Mouse (Mus musculus): ENCODE results near the gene Ptges. TPM values are rescaled to one million over a fixed set of nuclear protein-coding genes. Genes with fewer than 3 reads are reported as not detected.
A peak's percentile ranks its signal among the peaks of the same experiment; 100 is the strongest.

The Ptges gene
- total RNA-seq, 2 experiments from 2014 or later: 2.3 to 2.7 TPM

- intact Hi-C loops (cut with DNase I): no loop called here
Observed at GRCm38 (mm10) chr2:30902726-30903722, 26.6 kb downstream of the Ptges start.

GRCm38 (mm10) chr2:30902256-30902655 lies 27.4 kb downstream of the Ptges start:
- no peak for DNase-seq (ENCODE audit: low spot score)
- intact Hi-C loops (cut with DNase I): no loop called here

More at GRCm38 (mm10) chr2:30902726-30903722, 26.6 kb downstream of the Ptges start:
- no peak for DNase-seq (ENCODE audit: low spot score)

GRCm38 (mm10) chr2:30901646-30902160 lies 28.0 kb downstream of the Ptges start:
- intact Hi-C loops (cut with DNase I): no loop called here
- DNase-seq (ENCODE audit: low spot score): no peak

- DNase-seq (ENCODE audit: low spot score): no peak
- intact Hi-C loops (cut with DNase I): no loop called here
Observed at GRCm38 (mm10) chr2:30899397-30900069, 30.1 kb downstream of the Ptges start.

GRCm38 (mm10) chr2:30897291-30897690 lies 32.4 kb downstream of the Ptges start:
- DNase-seq (ENCODE audit: low spot score): no peak

GRCm38 (mm10) chr2:30893946-30894345 lies 35.7 kb downstream of the Ptges start:
- DNase-seq (ENCODE audit: low spot score): no peak
- intact Hi-C loops (cut with DNase I): no loop called here

More at GRCm38 (mm10) chr2:30897291-30897690, 32.4 kb downstream of the Ptges start:
- intact Hi-C loops (cut with DNase I): no loop called here

- no peak for DNase-seq (ENCODE audit: low spot score)
- intact Hi-C loops (cut with DNase I): no loop called here
Observed at GRCm38 (mm10) chr2:30893399-30893798, 36.3 kb downstream of the Ptges start.

- DNase-seq (ENCODE audit: low spot score): peak; percentile 13
- intact Hi-C loops (cut with DNase I): loop anchor here (1.0 kb wide), 1 partner anchor 43 kb away; no protein-coding TSS in a partner anchor
Observed at GRCm38 (mm10) chr2:30891002-30891401, 38.7 kb downstream of the Ptges start.

GRCm38 (mm10) chr2:30885453-30886163 lies 44.1 kb downstream of the Ptges start:
- no peak for DNase-seq (ENCODE audit: low spot score)
- intact Hi-C loops (cut with DNase I): no loop called here

- DNase-seq (ENCODE audit: low spot score): no peak
- intact Hi-C loops (cut with DNase I): no loop called here
Observed at GRCm38 (mm10) chr2:30884852-30885373, 44.8 kb downstream of the Ptges start.

- no peak for DNase-seq (ENCODE audit: low spot score)
- intact Hi-C loops (cut with DNase I): no loop called here
Observed at GRCm38 (mm10) chr2:30881215-30881614, 48.4 kb downstream of the Ptges start.

GRCm38 (mm10) chr2:30879481-30879880 lies 50.2 kb downstream of the Ptges start:
- intact Hi-C loops (cut with DNase I): no loop called here
- DNase-seq (ENCODE audit: low spot score): no peak

- intact Hi-C loops (cut with DNase I): no loop called here
- DNase-seq (ENCODE audit: low spot score): no peak
Observed at GRCm38 (mm10) chr2:30875621-30876432, 53.8 kb downstream of the Ptges start.

- intact Hi-C loops (cut with DNase I): no loop called here
- DNase-seq (ENCODE audit: low spot score): no peak
Observed at GRCm38 (mm10) chr2:30875096-30875495, 54.6 kb downstream of the Ptges start.

- intact Hi-C loops (cut with DNase I): no loop called here
- no peak for DNase-seq (ENCODE audit: low spot score)
Observed at GRCm38 (mm10) chr2:30874445-30874844, 55.2 kb downstream of the Ptges start.

GRCm38 (mm10) chr2:30872669-30873068 lies 57.0 kb downstream of the Ptges start:
- intact Hi-C loops (cut with DNase I): no loop called here
- DNase-seq (ENCODE audit: low spot score): no peak

GRCm38 (mm10) chr2:30870863-30871262 lies 58.8 kb downstream of the Ptges start:
- no peak for DNase-seq (ENCODE audit: low spot score)
- intact Hi-C loops (cut with DNase I): no loop called here

GRCm38 (mm10) chr2:30865426-30865825 lies 64.2 kb downstream of the Ptges start:
- intact Hi-C loops (cut with DNase I): no loop called here
- DNase-seq (ENCODE audit: low spot score): no peak

- DNase-seq (ENCODE audit: low spot score): peak; percentile 17
- intact Hi-C loops (cut with DNase I): no loop called here
Observed at GRCm38 (mm10) chr2:30864968-30865381, 64.7 kb downstream of the Ptges start.
